Mouse (Mus musculus): Measurements from ENCODE around the gene Ncs1.

DNA sequence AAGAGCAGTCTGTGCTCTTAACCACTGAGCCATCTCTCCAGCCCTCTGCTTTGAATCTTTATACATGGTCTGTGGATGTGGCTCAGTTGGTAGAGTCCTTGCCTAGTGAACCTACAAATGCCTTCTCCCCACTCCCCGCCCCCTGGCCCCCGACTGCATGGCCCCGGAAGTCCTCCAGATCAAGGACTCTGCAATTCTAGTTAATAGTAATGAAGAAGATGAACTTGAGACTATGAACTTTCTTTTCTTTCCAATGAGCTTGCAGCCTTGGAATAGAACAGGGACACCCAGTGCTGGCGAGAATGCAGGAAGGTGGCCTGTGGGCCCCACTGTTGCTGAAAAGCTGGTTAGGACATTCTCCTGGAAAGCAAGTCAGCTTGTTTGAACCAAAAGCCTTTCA is 6.5 kb downstream of the Ncs1 start:
- TF ChIP-seq CTCF (IDR thresholded peaks at IDR 0.05; ENCODE audit: low read depth, low read length) (no peak), POLR2A (IDR thresholded peaks at IDR 0.05; ENCODE audit: extremely low read depth, insufficient read depth, low read length) (no peak)

Measured in liver, adult 2 months (tissue).